Mouse (Mus musculus) E14TG2a.4 (cell line): ENCODE results near the gene Tma16.

ENCODE experiments used
- H3K27me3 ChIP-seq: 2 replicates; pipeline ENCODE4 v1.6.1; 2014; ENCODE audit warnings: low read length, control low read depth; ENCODE audit not compliant: insufficient read depth
- H3K36me3 ChIP-seq: 2 replicates; pipeline ENCODE4 v1.6.1; 2014; ENCODE audit warnings: low read length, control low read depth; ENCODE audit not compliant: insufficient read depth
- H3K4me1 ChIP-seq: replicated peaks from 2 replicates; pipeline ENCODE4 v1.6.1; 2014; ENCODE audit warnings: low read depth, low read length, control low read depth
- H3K4me3 ChIP-seq: replicated peaks from 2 replicates; pipeline ENCODE4 v1.5.1; 2014; ENCODE audit warnings: mild to moderate bottlenecking, low read length
- H3K9me3 ChIP-seq: 2 replicates; pipeline ENCODE4 v1.6.1; 2014; ENCODE audit warnings: low read length, control low read depth
- CTCF ChIP-seq: conservative IDR thresholded peaks from 2 replicates; pipeline ENCODE4 v1.5.1; 2014; ENCODE audit warnings: low read length
- NANOG ChIP-seq: IDR thresholded peaks from 2 replicates; pipeline ENCODE4 v1.6.1; 2014; ENCODE audit warnings: borderline replicate concordance, low read length, mixed read lengths
- POU5F1 ChIP-seq: IDR thresholded peaks from 2 replicates; pipeline ENCODE4 v1.6.1; 2014; ENCODE audit warnings: low read length, borderline replicate concordance

The Tma16 gene

GRCm38 (mm10) chr8:66488556-66488955 is 2.2 kb upstream of the Tma16 start:
- H3K4me1 ChIP-seq: peaks cover 30% of the 10 kb centered on the region
- no peak for TF ChIP-seq NANOG
- no peak for TF ChIP-seq CTCF
- 0 out of 2 replicates have a peak, but pooled peaks have one; percentile 13 for TF ChIP-seq POU5F1
- no peaks in the 10 kb centered on the region for H3K27me3 ChIP-seq
- no peaks in the 10 kb centered on the region for H3K9me3 ChIP-seq
- H3K36me3 ChIP-seq: peaks cover 10% of the 10 kb centered on the region
- no peak overlapping the region for H3K4me3 ChIP-seq

GRCm38 (mm10) chr8:66476880-66477279 is 9.4 kb downstream of the Tma16 start:
- peaks cover 74% of the 10 kb centered on the region for H3K36me3 ChIP-seq
- H3K4me1 ChIP-seq: peaks cover 14% of the 10 kb centered on the region
- no peak overlapping the region for H3K4me3 ChIP-seq
- no peaks in the 10 kb centered on the region for H3K27me3 ChIP-seq
- H3K9me3 ChIP-seq: no peaks in the 10 kb centered on the region
- no peak for TF ChIP-seq NANOG
- TF ChIP-seq POU5F1: no peak
- no peak for TF ChIP-seq CTCF

GRCm38 (mm10) chr8:66469821-66470220 is 16.5 kb downstream of the Tma16 start:
- no peaks in the 10 kb centered on the region for H3K9me3 ChIP-seq
- peaks cover 6% of the 10 kb centered on the region; the same call in 1 of the 2 replicates for H3K36me3 ChIP-seq
- TF ChIP-seq CTCF: no peak
- no peak for TF ChIP-seq NANOG
- no peak for TF ChIP-seq POU5F1
- H3K4me3 ChIP-seq: no peak overlapping the region
- H3K4me1 ChIP-seq: peaks cover 14% of the 10 kb centered on the region
- H3K27me3 ChIP-seq: no peaks in the 10 kb centered on the region

- H3K27me3 ChIP-seq: no peaks in the 10 kb centered on the region
- H3K36me3 ChIP-seq: no peaks in the 10 kb centered on the region
- no peaks in the 10 kb centered on the region for H3K4me1 ChIP-seq
- TF ChIP-seq CTCF (peak; percentile 31), POU5F1 (no peak)
- H3K4me3 ChIP-seq: no peak overlapping the region
- H3K9me3 ChIP-seq: no peaks in the 10 kb centered on the region
Observed at GRCm38 (mm10) chr8:66457057-66457456, 29.3 kb downstream of the Tma16 start.

- Histone ChIP-seq H3K27me3 (0 out of 2 replicates have a peak, but pooled peaks cover 2% of the 10 kb centered on the region), H3K9me3 (no peaks in the 10 kb centered on the region)
- TF ChIP-seq NANOG (no peak), CTCF (peak; percentile 47), POU5F1 (no peak)
Observed at GRCm38 (mm10) chr8:66450691-66451090, 35.6 kb downstream of the Tma16 start.

GRCm38 (mm10) chr8:66445351-66445750 is 41.0 kb downstream of the Tma16 start:
- no peaks in the 10 kb centered on the region for H3K9me3 ChIP-seq
- TF ChIP-seq NANOG: no peak
- TF ChIP-seq CTCF: no peak
- no peak for TF ChIP-seq POU5F1

More at GRCm38 (mm10) chr8:66450691-66451090, 35.6 kb downstream of the Tma16 start:
- H3K4me3 ChIP-seq: no peak overlapping the region
- H3K4me1 ChIP-seq: no peaks in the 10 kb centered on the region
- H3K36me3 ChIP-seq: no peaks in the 10 kb centered on the region

GRCm38 (mm10) chr8:66444141-66444540 is 42.2 kb downstream of the Tma16 start:
- Histone ChIP-seq H3K9me3 (no peaks in the 10 kb centered on the region), H3K4me1 (no peaks in the 10 kb centered on the region), H3K27me3 (no peaks in the 10 kb centered on the region), H3K4me3 (no peak overlapping the region), H3K36me3 (no peaks in the 10 kb centered on the region)
- TF ChIP-seq CTCF: no peak
- no peak for TF ChIP-seq NANOG
- TF ChIP-seq POU5F1: no peak

More at GRCm38 (mm10) chr8:66445351-66445750, 41.0 kb downstream of the Tma16 start:
- Histone ChIP-seq H3K36me3 (no peaks in the 10 kb centered on the region), H3K4me1 (no peaks in the 10 kb centered on the region), H3K4me3 (no peak overlapping the region), H3K27me3 (no peaks in the 10 kb centered on the region)

- Histone ChIP-seq H3K4me3 (no peak overlapping the region), H3K9me3 (no peaks in the 10 kb centered on the region), H3K27me3 (no peaks in the 10 kb centered on the region), H3K36me3 (no peaks in the 10 kb centered on the region), H3K4me1 (no peaks in the 10 kb centered on the region)
- TF ChIP-seq POU5F1 (no peak), CTCF (peak; percentile 33), NANOG (no peak)
Observed at GRCm38 (mm10) chr8:66442778-66443177, 43.6 kb downstream of the Tma16 start.

GRCm38 (mm10) chr8:66441123-66441522 is 45.2 kb downstream of the Tma16 start:
- no peaks in the 10 kb centered on the region for H3K27me3 ChIP-seq
- no peak for TF ChIP-seq POU5F1
- TF ChIP-seq CTCF: no peak
- TF ChIP-seq NANOG: no peak
- H3K36me3 ChIP-seq: no peaks in the 10 kb centered on the region
- no peaks in the 10 kb centered on the region for H3K4me1 ChIP-seq
- no peak overlapping the region for H3K4me3 ChIP-seq
- no peaks in the 10 kb centered on the region for H3K9me3 ChIP-seq

GRCm38 (mm10) chr8:66438468-66438867 is 47.9 kb downstream of the Tma16 start:
- Histone ChIP-seq H3K9me3 (no peaks in the 10 kb centered on the region), H3K4me1 (no peaks in the 10 kb centered on the region), H3K36me3 (no peaks in the 10 kb centered on the region), H3K27me3 (no peaks in the 10 kb centered on the region), H3K4me3 (no peak overlapping the region)
- no peak for TF ChIP-seq CTCF
- no peak for TF ChIP-seq NANOG
- TF ChIP-seq POU5F1: no peak
